Mouse (Mus musculus) liver, adult 2 months (tissue): ENCODE measurements around the gene Tff3.

Experiments
- CTCF ChIP-seq: fragments of 200-500 bp; IDR thresholded peaks from 2 replicates; pipeline ENCODE4 v1.5.1; 2011; ENCODE audit warnings: low read depth, low read length, control low read depth
- POLR2A ChIP-seq: fragments of 200-500 bp; IDR thresholded peaks from 2 replicates; pipeline ENCODE4 v1.6.1; 2011; ENCODE audit warnings: low read length, control low read depth; ENCODE audit not compliant: insufficient read depth; ENCODE audit errors: extremely low read depth

DNA sequence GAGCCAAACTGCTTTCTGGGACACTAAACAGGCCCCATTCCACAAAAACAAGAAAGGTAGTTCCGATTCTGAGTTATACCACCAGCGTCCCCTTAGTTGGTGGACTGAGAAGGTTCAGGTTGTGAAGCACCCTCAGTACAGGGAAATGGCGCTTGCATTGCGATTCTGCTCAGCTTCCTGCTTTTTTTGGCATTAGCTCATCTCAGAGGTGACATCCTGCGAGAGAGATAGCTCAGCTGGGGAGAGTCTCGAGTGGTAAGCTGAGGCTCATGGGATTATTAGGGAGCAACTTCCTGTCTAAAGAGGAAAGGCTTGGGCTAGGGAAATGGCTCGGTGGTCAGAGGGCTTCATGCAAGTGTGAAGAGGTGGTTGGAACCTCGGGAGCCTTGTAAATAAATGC, 39.6 kb downstream of the Tff3 start:
- TF ChIP-seq POLR2A: no peak
- TF ChIP-seq CTCF: no peak
